Mouse (Mus musculus) G1E (cell line): ENCODE data around the gene Scmh1.

Experiments
- CTCF ChIP-seq: IDR thresholded peaks from 2 replicates; pipeline ENCODE4 v1.5.1; 2012; ENCODE audit warnings: low read depth, low read length, inconsistent platforms, mixed read lengths
- GATA1 ChIP-seq: IDR thresholded peaks from 2 replicates; pipeline ENCODE4 v1.6.1; 2012; ENCODE audit warnings: borderline replicate concordance, low read length, inconsistent platforms, mixed read lengths
- POLR2AphosphoS5 ChIP-seq: IDR thresholded peaks from 2 replicates; pipeline ENCODE4 v1.6.1; 2012; ENCODE audit warnings: low read depth, low read length, inconsistent platforms; ENCODE audit not compliant: insufficient replicate concordance
- TAL1 ChIP-seq: conservative IDR thresholded peaks from 2 replicates; pipeline ENCODE4 v1.6.1; 2012; ENCODE audit warnings: low read depth, low read length, inconsistent platforms, mixed read lengths

DNA sequence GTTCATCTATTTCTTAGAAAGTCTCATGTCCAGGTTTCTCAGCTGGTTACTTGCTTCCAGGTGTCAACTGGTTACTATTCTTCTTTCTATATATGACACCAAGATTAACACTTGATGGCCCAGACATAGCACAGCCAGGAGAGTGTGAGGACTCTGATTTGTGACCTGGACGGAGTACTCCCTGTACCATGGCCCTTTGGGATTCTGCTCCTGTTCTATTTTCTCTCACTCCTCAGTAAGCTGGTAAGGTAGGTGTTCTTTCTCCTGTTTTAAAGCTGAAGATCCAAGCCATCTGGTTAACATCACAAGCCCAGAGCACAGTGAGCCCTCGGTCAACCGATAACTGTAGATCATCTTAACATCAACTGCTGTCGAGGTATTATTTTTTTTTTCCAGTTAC is 12.7 kb upstream of the Scmh1 start:
- TF ChIP-seq CTCF = no peak
- TF ChIP-seq GATA1 = no peak
- no peak for TF ChIP-seq TAL1
- TF ChIP-seq POLR2AphosphoS5 = no peak
